Mouse (Mus musculus) heart, adult 18-20 months (tissue): ENCODE data around the gene Cyp26b1. TPM values are rescaled to one million over a fixed set of nuclear protein-coding genes. Genes with fewer than 3 reads are reported as not detected.

Experiments used
- DNase-seq, 2 experiments: peaks; one replicate each; pipeline ENCODE4 v3.0.0; 2021 to 2022; ENCODE audit warnings: mixed read lengths in 1 of 2
- total RNA-seq, 2 experiments: library from RNA; stranded (reverse); gene quantifications; 2 replicates each; pipeline ENCODE4 v1.2.3; 2021

Cyp26b1 gene
- total RNA-seq, 2 experiments from 2014 or later, result 2.7 to 3.8 TPM

DNA sequence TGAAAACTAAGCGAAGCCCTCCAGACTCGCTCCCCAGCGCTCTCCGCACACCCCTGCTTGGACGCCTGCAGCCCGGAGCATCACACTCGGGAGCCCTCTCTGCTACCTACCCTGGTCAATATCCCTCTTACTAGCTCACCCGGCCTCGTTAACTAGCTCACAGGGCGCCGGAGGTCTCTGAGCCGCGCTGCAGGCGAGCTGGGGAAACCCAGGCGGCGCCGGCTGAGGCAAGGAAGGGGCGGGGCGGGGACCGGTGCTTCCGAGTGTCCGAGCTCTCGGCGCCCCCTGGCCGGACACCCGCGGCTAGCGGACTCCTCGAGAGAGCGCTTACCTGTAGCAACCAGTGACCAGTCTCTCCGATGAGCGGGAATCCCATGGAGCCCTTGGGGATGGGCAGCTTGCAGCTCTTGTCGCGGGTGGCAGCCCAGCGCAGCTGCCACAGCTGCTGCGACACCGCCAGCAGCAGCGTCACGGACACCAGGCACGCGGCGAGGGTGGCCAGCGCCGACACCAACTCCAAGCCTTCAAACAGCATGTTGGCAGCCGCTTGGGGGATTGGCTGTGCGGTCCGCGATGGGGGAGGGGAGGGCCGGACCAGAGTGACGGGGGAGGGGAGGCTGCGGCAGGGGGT, 6.1 kb downstream of the Cyp26b1 start:
- peak; percentile 72 to 80 for DNase-seq

GRCm38 (mm10) chr6:84586551-84587200, 7.0 kb downstream of the Cyp26b1 start:
- no peak for DNase-seq

GRCm38 (mm10) chr6:84585686-84586300, 7.9 kb downstream of the Cyp26b1 start:
- DNase-seq, result peak; percentile 22 to 46

DNA sequence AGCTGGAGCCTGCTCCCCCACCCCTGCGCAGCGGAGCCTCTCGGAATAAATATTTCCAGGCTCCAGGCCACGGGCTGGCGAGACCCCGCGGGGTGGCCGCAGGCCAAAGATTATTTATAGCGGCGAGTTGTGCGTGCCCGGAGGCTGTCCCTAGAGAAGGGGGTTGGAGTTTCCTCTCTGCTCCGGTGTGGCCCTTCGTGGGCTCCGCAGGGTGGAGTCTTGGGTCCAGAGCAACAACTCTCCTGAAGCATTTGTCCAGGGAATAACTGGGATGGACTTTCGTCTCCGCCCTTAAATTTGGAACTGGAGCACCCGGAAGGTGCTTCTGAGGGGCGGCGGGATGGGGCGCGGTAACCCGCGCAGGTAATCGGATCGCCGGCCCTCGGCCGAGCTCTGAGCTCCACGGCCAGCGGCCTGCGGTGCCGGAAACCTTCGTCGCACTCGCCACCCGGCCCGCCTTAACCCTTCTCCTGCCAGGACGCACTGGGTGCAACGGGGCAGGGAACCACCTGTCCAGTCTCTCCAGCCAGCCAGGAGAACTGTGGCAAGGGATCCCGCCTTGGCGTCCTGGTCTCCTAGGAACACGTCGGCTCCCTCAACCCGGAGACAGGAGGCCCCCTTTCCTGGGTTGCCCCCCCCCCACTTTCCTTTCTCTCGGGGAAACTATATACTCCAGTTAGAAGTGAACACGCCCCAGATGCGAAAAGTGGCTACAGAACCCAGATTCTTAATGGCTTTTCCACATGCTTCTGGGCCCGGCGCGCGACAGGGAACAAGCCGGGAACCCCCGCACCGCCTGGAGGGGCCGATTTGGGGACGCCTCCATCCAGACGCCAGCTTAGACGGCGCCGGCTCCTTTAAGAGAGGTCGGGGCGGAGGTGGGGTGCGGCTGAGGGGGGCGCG, 8.7 kb downstream of the Cyp26b1 start:
- peak; percentile 83 to 89 for DNase-seq

DNA sequence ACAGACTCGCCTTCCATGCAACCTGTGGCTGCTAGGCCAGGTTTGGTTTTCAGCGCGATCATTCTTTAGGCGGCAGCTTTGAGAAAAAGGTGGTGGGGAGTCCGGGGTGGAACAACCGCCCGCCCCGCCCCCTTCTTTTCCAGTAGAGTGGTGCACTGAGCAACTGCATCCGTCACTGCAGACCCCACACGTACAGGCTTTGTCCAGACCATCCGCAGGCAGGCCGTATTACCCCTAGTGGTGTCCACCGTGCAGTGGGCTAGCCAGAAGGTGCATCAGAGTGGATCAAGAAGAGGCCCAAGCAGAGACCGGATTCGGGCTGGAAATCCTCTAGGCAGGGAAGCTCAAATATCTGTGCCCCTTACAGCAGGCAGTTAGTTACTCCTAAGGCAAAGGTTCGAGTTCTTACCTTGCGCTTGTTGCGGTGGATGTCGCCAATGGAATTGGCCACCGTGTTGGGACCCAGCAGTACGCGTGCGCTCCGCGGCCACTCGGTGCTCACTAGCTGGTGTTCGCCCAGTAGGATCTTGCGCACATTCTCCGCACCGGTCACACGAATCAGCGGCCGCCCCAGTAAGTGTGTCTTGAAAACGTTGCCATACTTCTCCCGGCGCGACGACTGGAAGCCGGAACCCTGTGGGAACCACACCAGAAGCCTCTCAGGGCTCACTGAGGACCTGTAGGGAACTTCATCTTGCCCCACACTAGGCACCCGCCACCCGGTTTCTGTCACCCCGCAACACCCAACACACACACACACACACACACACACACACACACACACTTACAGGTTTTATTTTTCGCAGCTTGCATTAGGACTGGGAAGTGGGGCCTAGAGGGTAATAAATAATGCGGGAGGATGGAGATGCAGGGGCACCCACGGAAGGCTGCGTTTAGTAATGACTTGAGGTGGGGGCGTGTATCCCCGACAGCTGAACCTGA, 9.6 kb downstream of the Cyp26b1 start:
- peak; percentile 23 to 60 for DNase-seq

DNA sequence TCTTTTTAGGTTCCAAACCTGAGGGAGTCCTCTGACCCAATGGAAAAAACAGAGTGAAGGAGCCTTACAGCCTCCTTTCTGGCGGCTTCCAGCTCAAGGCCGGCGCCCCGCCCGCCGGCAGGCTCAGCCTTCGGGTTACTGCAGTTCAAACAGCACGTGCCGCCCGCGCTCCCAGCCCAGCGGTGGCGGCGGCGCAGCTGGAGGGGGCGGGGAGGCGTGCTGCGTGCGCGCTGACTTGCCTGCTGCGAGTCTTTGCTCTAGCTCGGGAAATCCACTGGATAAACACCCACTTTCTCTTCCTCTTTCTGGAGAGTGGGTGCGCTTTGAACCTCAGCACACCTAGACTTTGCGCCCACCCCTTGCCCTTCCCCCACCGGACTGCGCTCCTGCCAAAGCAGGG, 10.3 kb downstream of the Cyp26b1 start:
- DNase-seq, result peak; percentile 86 to 89

- no peak for DNase-seq
These were observed 10.9 kb downstream of the Cyp26b1 start for GRCm38 (mm10) chr6:84582826-84583225.

DNA sequence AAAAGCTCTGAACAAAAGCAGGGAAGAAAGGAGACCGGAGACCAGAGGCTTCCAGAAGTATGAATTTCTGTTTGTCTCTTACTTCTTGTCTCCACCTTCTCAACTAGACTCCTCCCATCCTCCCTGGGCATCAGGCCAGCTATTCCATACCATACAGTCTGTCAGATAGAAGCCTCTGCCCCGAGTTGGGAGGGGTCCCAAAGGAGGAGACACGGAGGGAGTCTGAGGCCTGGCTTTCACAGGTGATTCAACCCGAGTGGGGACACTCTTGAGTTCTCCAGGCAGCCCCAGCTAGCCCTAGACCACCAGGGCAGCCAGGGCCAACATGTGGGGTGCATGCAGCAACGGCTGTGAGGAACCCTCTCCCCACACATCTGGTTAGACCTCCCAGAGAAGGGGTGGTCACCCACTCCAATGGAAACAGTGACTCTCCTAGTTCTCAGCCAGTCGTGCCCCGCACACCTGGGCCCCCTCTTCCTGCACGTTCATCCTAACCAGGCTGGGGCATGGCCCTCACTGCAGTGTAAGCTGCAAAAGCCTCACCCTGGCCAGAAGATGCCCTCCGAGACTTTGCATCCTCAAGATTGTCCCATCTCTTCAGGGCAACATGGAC, 11.8 kb downstream of the Cyp26b1 start:
- no peak for DNase-seq

DNA sequence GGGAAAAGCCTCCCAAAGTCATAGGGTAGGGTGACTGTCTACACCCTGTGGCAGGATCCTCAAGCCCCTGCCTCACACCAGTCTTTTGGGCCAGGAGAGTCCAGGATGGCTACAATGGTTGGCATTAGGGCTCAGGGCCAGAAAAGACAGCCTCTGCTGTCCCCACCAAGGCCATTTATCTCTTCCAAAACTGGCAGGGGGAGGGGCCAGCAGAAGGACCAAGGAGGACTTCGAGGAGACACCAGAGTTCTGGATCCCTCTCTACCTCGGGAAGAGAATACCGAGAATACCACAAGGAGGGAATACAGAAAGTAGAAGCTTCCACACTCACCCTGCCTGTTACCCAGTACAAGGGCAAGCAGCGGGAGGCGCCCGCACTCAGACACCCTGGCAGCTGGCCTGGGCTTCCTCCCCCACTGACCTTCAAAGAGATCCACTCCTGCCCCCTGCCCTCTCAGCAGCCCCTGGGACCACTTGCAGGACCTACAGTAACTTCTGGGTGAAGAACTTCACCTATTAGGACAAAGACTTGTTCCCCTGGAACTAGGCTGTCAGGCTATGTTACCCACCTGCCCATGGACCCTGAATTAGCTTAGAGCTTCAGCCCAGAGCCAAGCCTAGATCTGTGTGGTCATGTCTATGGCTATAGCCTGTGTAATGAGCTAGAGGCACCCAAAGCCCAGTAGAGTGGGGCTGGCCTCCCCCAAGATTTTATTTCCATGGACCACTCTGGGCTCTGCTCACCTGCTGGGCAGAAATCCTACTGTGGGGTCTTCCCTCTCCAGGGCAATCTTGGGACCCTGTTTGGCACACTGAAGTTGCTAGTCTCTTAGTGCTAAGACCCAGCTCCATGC, 12.5 kb downstream of the Cyp26b1 start:
- no peak for DNase-seq

GRCm38 (mm10) chr6:84579508-84579907, 14.2 kb downstream of the Cyp26b1 start:
- no peak for DNase-seq

DNA sequence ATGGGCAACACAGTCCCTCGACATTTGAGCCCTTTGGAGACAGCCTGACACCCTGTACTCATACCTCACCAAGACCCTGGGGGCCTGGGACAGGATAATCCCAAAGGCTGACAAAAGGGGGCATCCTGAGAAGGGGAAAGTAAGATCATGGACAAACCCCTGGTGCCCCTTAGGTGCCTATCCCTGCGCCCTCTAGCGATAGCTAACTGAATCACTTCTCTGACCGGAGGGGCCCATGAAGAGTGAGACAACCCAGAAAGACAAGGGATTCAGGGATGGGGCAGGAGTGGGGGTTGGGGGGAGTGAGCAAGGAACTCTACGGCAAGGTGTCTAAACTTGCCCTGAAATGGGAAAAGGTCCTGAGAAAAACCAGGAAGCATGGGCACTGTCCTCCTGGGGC, 14.8 kb downstream of the Cyp26b1 start:
- DNase-seq, result peak; percentile 17 to 66

GRCm38 (mm10) chr6:84577898-84578297, 15.8 kb downstream of the Cyp26b1 start:
- DNase-seq, result no peak

- DNase-seq, result peak; percentile 18 to 33
These were observed 19.6 kb downstream of the Cyp26b1 start for GRCm38 (mm10) chr6:84573905-84574660.

DNA sequence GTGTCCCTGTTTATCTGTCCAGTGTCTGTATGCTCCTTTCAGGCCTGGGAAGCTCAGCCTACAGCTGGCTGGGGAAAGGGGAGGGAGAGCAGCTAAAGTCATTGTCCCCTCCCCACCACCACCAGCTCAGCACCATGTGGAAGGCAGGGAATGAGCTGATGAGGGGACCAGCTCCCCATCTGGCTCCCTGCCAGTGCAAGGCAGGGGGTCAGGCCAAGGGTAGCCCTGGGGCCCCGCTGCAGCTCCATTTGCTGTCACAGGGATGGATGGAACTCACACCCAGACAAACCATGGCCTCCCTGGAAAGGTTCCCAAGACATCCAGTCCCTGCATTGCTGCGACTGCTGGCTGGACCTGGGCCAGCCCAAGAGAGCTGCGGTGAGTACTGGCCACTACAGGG, 23.7 kb downstream of the Cyp26b1 start:
- no peak for DNase-seq

GRCm38 (mm10) chr6:84569590-84569989, 24.1 kb downstream of the Cyp26b1 start:
- no peak for DNase-seq

DNA sequence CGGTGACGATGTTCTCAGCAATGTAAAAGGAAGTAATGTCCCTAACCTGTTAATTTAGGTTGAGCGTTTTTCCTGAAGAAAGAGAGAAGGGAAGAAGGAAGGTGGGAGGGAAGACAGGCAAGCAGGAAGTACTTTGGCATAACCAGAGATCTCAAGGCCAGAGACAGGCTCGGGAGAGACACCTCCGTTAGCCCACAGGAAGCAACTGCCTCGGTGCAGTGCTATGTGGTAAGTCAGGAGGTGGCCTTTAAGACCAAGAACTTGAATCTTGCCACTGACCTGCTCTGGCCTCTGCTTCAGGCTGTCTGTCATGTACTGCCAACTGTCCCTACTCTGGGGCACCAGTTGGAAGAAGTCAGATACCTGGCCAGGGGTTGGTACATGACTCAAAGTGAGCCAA, 24.8 kb downstream of the Cyp26b1 start:
- DNase-seq, result no peak

DNA sequence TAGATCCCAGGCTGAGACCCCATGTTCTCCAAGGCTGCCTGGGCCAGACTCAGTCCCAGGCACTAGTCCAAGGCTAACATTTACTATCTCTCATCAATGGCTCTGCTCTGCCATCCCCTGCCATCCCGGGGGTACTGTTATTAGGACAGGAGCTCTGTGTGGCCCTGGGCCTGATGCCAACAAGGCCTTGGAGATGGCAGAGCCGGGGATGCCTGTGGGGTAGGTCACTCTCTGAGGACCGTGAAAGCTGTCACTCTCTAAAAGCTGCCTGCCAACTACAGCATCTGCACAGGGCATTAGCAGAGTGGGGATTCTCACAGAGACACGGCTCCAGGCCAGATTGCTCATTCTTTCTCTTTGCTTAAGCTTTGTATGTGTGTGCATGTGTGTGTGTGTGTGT, 26.0 kb downstream of the Cyp26b1 start:
- DNase-seq, result no peak

DNA sequence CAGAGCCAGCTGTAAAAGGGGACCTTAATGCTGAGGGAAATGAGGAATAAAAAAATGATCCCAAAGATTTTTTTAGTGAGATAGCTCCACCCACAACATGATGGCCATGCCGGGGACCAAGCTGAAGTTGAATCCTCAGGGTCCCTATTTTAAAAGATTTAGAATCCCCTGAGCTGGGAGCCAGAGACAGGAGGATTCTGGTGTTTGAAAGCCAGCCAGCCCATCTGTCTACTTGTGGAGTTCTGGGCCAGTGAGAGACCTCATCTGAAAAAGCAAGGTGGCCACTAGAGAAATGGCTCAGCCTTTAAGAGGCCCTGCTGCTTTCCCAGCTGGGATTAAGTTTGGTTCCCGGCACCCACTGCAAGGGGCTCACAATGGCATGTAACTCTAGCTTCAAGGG, 26.9 kb downstream of the Cyp26b1 start:
- no peak for DNase-seq

DNA sequence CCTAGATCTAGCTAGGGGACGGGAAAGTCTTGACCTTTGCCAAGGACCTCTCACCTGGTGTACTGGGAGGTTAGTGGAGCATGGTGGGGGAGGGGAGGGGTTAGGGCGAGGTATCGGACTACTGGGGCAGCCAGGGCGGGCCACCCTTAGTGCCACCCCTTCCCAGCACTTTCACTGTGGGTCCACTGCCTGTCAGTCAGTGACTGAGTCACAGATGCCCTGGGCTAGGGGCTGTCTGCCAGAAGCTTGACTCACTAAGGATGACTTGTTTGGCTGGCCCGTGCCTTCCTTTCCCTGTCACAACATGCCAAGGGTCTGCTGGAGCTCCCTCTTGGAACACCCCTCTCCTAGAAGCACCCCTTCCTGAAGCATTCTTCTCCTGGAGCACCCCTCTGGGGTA, 28.5 kb downstream of the Cyp26b1 start:
- no peak for DNase-seq
